Mouse (Mus musculus) ES-Bruce4 (cell line): ENCODE measurements around the gene Rfc3. TPM values are rescaled to one million over a fixed set of nuclear protein-coding genes. Genes with fewer than 3 reads are reported as not detected.
A peak's percentile ranks its signal among the peaks of the same experiment; 100 is the strongest.
"Not testable (repeated sequence)": the region's sequence is repeated elsewhere in the genome, so short reads cannot be mapped to it uniquely, and the experiment has no call there.

Source experiments
- H3K27ac ChIP-seq: 2 replicates; pipeline ENCODE4 v1.5.1; 2012; ENCODE audit warnings: low read length, inconsistent platforms; ENCODE audit not compliant: insufficient read depth
- H3K27me3 ChIP-seq: 2 replicates; pipeline ENCODE4 v1.6.1; 2012; ENCODE audit warnings: mild to moderate bottlenecking, low read length, inconsistent platforms; ENCODE audit not compliant: control insufficient read depth, poor library complexity, insufficient read depth, severe bottlenecking
- H3K36me3 ChIP-seq: 2 replicates; pipeline ENCODE4 v1.6.1; 2012; ENCODE audit warnings: inconsistent platforms, mild to moderate bottlenecking, low read length, moderate library complexity; ENCODE audit not compliant: control insufficient read depth, poor library complexity, insufficient read depth, severe bottlenecking
- H3K4me1 ChIP-seq: one replicate; pipeline ENCODE4 v1.8.1; 2011; ENCODE audit warnings: low read length; ENCODE audit not compliant: control insufficient read depth, insufficient read depth
- H3K4me3 ChIP-seq: 2 replicates; pipeline ENCODE4 v1.5.1; 2011; ENCODE audit warnings: low read depth, mild to moderate bottlenecking, low read length
- H3K9ac ChIP-seq: 2 replicates; pipeline ENCODE4 v1.6.1; 2012; ENCODE audit warnings: low read depth, mild to moderate bottlenecking, inconsistent platforms; ENCODE audit not compliant: poor library complexity, severe bottlenecking
- H3K9me3 ChIP-seq: replicated peaks from 2 replicates; pipeline ENCODE4 v1.6.1; 2012; ENCODE audit warnings: mild to moderate bottlenecking, low read length, inconsistent platforms; ENCODE audit not compliant: control insufficient read depth, poor library complexity, insufficient read depth, severe bottlenecking
- CTCF ChIP-seq: IDR thresholded peaks from one replicate; pipeline ENCODE4 v1.8.1; 2011; ENCODE audit warnings: low read depth, low read length
- EP300 ChIP-seq: IDR thresholded peaks from 2 replicates; pipeline ENCODE4 v1.6.1; 2011; ENCODE audit warnings: low read depth, low read length; ENCODE audit not compliant: insufficient read depth
- POLR2A ChIP-seq: IDR thresholded peaks from one replicate; pipeline ENCODE4 v1.8.1; 2011; ENCODE audit warnings: low read length; ENCODE audit not compliant: insufficient read depth
- polyA plus RNA-seq: library from polyadenylated mRNA; stranded (reverse); fragments of >200 nt; gene quantifications from 2 replicates; pipeline ENCODE4 v1.2.4, GENCODE M21; 2011; ENCODE audit warnings: low read depth; ENCODE audit not compliant: missing spikeins, insufficient read depth, insufficient read length

Rfc3 gene
- 55.0 and 57.5 TPM in 2 replicates for polyA plus RNA-seq

- H3K4me1 ChIP-seq: no peaks in the 10 kb centered on the region
Measured at GRCm38 (mm10) chr5:151650700-151651410, at the start of gene Rfc3. Gene Rfc3, minus strand, starts transcription at chr5:151651242.

GRCm38 (mm10) chr5:151693636-151694035 is 42.6 kb upstream of the Rfc3 start:
- H3K4me3 ChIP-seq, H3K27me3 ChIP-seq, H3K27ac ChIP-seq, H3K9me3 ChIP-seq, H3K36me3 ChIP-seq, H3K4me1 ChIP-seq, H3K9ac ChIP-seq: not testable (repeated sequence)

More at GRCm38 (mm10) chr5:151650700-151651410, at the start of gene Rfc3:
- TF ChIP-seq POLR2A (peak; percentile 48), EP300 (no peak), CTCF (peak; percentile 31)
- H3K4me3 ChIP-seq: peak within 1 kb of the TSS; percentile 72
- peak within 1 kb of the TSS; percentile 55 for H3K9ac ChIP-seq
- no peaks in the 10 kb centered on the region for H3K9me3 ChIP-seq
- H3K36me3 ChIP-seq: peaks cover 17% of the 10 kb centered on the region
- no peaks in the 10 kb centered on the region for H3K27me3 ChIP-seq
- no peak within 1 kb of the TSS for H3K27ac ChIP-seq

- Histone ChIP-seq H3K9me3 (no peaks in the 10 kb centered on the region; the same call in 1 of the 2 replicates), H3K4me1 (no peaks in the 10 kb centered on the region), H3K9ac (no peak overlapping the region), H3K27me3 (peaks cover 3% of the 10 kb centered on the region; the same call in 1 of the 2 replicates), H3K4me3 (no peak overlapping the region), H3K36me3 (no peaks in the 10 kb centered on the region), H3K27ac (no peak overlapping the region)
- no peak for TF ChIP-seq EP300
- TF ChIP-seq CTCF: peak; percentile 91
Measured at GRCm38 (mm10) chr5:151686606-151687525, 35.8 kb upstream of the Rfc3 start.

GRCm38 (mm10) chr5:151662207-151662606 is 11.2 kb upstream of the Rfc3 start:
- TF ChIP-seq POLR2A (no peak), EP300 (no peak), CTCF (no peak)
- H3K27me3 ChIP-seq: no peaks in the 10 kb centered on the region
- H3K27ac ChIP-seq: no peak overlapping the region
- H3K36me3 ChIP-seq: no peaks in the 10 kb centered on the region
- no peak overlapping the region for H3K4me3 ChIP-seq
- H3K4me1 ChIP-seq: no peaks in the 10 kb centered on the region
- H3K9ac ChIP-seq: no peak overlapping the region
- H3K9me3 ChIP-seq: no peaks in the 10 kb centered on the region

- no peak for TF ChIP-seq POLR2A
- no peak for TF ChIP-seq EP300
- no peak for TF ChIP-seq CTCF
- no peak overlapping the region for H3K4me3 ChIP-seq
Measured at GRCm38 (mm10) chr5:151651411-151651784, 356 bp upstream of the Rfc3 start.

GRCm38 (mm10) chr5:151644845-151645244 is 6.2 kb downstream of the Rfc3 start:
- TF ChIP-seq POLR2A (no peak), CTCF (peak; percentile 77)
- Histone ChIP-seq H3K36me3 (peaks cover 39% of the 10 kb centered on the region), H3K9ac (no peak overlapping the region), H3K27ac (no peak overlapping the region), H3K4me1 (no peaks in the 10 kb centered on the region), H3K9me3 (no peaks in the 10 kb centered on the region), H3K4me3 (no peak overlapping the region), H3K27me3 (no peaks in the 10 kb centered on the region)

More at GRCm38 (mm10) chr5:151651411-151651784, 356 bp upstream of the Rfc3 start:
- no peak overlapping the region for H3K27ac ChIP-seq
- H3K27me3 ChIP-seq: no peaks in the 10 kb centered on the region
- H3K9me3 ChIP-seq: no peaks in the 10 kb centered on the region
- H3K4me1 ChIP-seq: no peaks in the 10 kb centered on the region
- no peak overlapping the region for H3K9ac ChIP-seq
- peaks cover 17% of the 10 kb centered on the region for H3K36me3 ChIP-seq
